Mouse (Mus musculus) ES-Bruce4 (cell line): ENCODE data around the gene Golga4. TPM values are rescaled to one million over a fixed set of nuclear protein-coding genes. Genes with fewer than 3 reads are reported as not detected.

Source experiments
- H3K27ac ChIP-seq: 2 replicates; pipeline ENCODE4 v1.5.1; 2012; ENCODE audit warnings: low read length, inconsistent platforms; ENCODE audit not compliant: insufficient read depth
- H3K27me3 ChIP-seq: 2 replicates; pipeline ENCODE4 v1.6.1; 2012; ENCODE audit warnings: mild to moderate bottlenecking, low read length, inconsistent platforms; ENCODE audit not compliant: control insufficient read depth, poor library complexity, insufficient read depth, severe bottlenecking
- H3K36me3 ChIP-seq: 2 replicates; pipeline ENCODE4 v1.6.1; 2012; ENCODE audit warnings: inconsistent platforms, mild to moderate bottlenecking, low read length, moderate library complexity; ENCODE audit not compliant: control insufficient read depth, poor library complexity, insufficient read depth, severe bottlenecking
- H3K4me1 ChIP-seq: one replicate; pipeline ENCODE4 v1.8.1; 2011; ENCODE audit warnings: low read length; ENCODE audit not compliant: control insufficient read depth, insufficient read depth
- H3K4me3 ChIP-seq: 2 replicates; pipeline ENCODE4 v1.5.1; 2011; ENCODE audit warnings: low read depth, mild to moderate bottlenecking, low read length
- H3K9ac ChIP-seq: 2 replicates; pipeline ENCODE4 v1.6.1; 2012; ENCODE audit warnings: low read depth, mild to moderate bottlenecking, inconsistent platforms; ENCODE audit not compliant: poor library complexity, severe bottlenecking
- H3K9me3 ChIP-seq: replicated peaks from 2 replicates; pipeline ENCODE4 v1.6.1; 2012; ENCODE audit warnings: mild to moderate bottlenecking, low read length, inconsistent platforms; ENCODE audit not compliant: control insufficient read depth, poor library complexity, insufficient read depth, severe bottlenecking
- CTCF ChIP-seq: IDR thresholded peaks from one replicate; pipeline ENCODE4 v1.8.1; 2011; ENCODE audit warnings: low read depth, low read length
- EP300 ChIP-seq: IDR thresholded peaks from 2 replicates; pipeline ENCODE4 v1.6.1; 2011; ENCODE audit warnings: low read depth, low read length; ENCODE audit not compliant: insufficient read depth
- POLR2A ChIP-seq: IDR thresholded peaks from one replicate; pipeline ENCODE4 v1.8.1; 2011; ENCODE audit warnings: low read length; ENCODE audit not compliant: insufficient read depth
- polyA plus RNA-seq: library from polyadenylated mRNA; stranded (reverse); fragments of >200 nt; gene quantifications from 2 replicates; pipeline ENCODE4 v1.2.4, GENCODE M21; 2011; ENCODE audit warnings: low read depth; ENCODE audit not compliant: missing spikeins, insufficient read depth, insufficient read length

Golga4 gene
- polyA plus RNA-seq, 1 experiment, result 132 TPM

DNA sequence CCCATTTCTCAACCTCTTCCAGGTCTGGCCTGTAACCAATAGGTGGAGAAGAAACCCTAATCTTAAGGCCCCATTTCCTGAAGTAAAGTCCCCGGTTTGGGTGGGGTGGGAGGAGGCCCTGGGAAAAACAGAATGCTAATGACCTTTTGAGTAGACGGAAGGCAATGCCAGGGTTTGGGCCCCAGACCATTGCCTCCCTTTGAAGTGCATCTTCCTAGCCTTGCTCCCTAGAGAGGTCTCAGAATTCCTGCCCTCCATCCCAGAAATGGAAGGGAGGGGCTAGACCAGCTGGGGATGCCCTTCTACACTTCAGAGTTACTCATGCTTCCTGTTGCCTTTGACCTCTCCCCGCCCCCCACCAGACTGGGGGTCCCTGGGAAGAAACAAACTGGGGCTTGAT, 34.8 kb upstream of the Golga4 start:
- Histone ChIP-seq H3K4me1 (peaks cover 1% of the 10 kb centered on the region), H3K9ac (no peak overlapping the region), H3K4me3 (no peak overlapping the region), H3K9me3 (no peaks in the 10 kb centered on the region), H3K27me3 (peaks cover 7% of the 10 kb centered on the region), H3K27ac (no peak overlapping the region), H3K36me3 (no peaks in the 10 kb centered on the region)
- TF ChIP-seq POLR2A (no peak), CTCF (no peak), EP300 (no peak)

DNA sequence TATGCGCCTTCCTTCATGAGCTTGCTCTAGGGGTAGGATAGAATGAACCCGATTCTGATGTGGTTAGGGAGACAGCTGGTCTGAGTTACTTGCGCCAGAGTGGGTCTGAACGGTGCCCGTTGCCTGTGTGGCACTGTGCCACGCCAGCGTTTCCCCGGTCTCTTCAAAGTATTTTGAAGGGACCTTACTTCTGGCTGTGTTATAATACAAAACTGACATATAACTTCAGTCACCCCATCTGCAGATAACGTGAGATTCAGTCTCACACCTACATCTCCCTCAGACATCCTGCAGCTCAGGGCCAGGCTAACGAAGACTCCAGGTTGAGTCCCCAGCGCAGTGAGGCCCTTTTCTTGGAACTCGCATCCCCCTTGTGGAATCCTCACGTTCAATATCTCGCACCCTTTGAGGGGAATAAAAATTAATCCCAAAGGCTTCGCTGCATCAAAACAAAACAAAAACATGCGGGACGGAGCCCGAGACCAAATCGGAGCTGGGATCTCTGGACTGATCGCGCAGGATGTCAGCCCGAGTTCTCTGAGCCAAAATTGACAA, 29.8 kb upstream of the Golga4 start:
- Histone ChIP-seq H3K4me3 (peak overlapping the region; percentile 43; the same call in 1 of the 2 replicates), H3K9ac (no peak overlapping the region), H3K4me1 (no peaks in the 10 kb centered on the region), H3K27ac (no peak overlapping the region), H3K27me3 (peaks cover 30% of the 10 kb centered on the region), H3K9me3 (no peaks in the 10 kb centered on the region), H3K36me3 (no peaks in the 10 kb centered on the region)
- TF ChIP-seq POLR2A, result no peak

DNA sequence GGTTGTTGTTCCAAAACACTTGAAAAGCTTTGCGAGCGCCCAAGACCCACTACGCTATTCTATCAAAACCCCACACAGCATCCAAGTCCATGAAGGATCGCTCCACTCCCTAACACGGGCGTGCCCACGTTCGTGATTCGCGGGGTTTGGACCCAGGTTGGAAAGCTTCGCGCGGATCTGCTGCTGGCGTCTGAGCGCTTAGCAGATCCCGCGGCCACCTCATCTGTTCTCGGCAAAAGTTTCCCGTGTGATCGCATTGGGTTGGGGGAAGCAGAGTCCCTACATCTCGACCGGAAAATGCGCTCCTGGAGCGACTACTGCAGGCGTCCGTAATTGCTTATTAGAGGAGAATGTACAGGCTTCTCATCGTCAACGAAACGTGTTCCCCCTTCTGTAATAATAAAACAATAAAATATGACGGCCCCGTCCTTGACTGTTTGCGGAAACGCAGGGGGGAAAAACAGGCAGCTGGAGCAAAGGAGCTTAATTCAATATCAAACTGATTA, 29.2 kb upstream of the Golga4 start:
- peaks cover 31% of the 10 kb centered on the region for H3K27me3 ChIP-seq
- no peaks in the 10 kb centered on the region for H3K9me3 ChIP-seq
- H3K36me3 ChIP-seq, result no peaks in the 10 kb centered on the region
- H3K9ac ChIP-seq, result no peak overlapping the region
- H3K4me1 ChIP-seq, result peaks cover under 1% of the 10 kb centered on the region
- H3K4me3 ChIP-seq, result peak overlapping the region; percentile 43
- no peak overlapping the region for H3K27ac ChIP-seq
- TF ChIP-seq CTCF (no peak), POLR2A (no peak), EP300 (no peak)

DNA sequence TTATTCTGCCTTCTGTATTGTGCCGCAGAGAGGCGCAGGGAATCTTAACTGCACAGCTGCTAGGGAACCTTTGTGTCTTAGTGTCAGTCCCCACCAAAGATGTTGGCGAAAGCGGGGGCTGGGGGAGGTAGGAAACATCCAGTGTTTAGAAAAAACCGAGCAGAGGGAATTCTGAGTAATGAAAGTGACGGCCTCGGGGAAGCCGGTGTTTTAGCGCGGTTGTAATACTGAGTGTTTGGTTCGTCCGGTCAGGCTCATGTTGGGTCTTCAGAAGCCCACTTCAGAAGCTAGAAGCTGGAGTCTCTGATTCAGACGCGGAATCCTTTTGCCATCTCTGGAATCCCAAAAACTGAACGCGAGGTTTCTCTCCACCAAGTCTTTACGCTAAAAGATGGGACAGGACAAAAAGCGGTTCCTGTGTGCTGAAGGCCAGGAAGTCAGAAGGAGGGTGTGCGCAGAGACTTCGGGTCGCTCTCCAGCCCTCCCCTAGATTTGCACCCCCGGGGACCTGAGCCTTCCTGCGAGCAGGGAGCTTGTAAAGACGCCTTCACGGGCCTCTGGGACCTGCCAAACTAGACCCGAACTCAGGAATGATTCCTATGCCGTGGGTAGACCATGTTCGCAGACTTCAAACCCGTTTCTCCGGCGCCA, 28.7 kb upstream of the Golga4 start:
- peaks cover 32% of the 10 kb centered on the region for H3K27me3 ChIP-seq
- no peak overlapping the region for H3K27ac ChIP-seq
- no peak overlapping the region for H3K9ac ChIP-seq
- no peaks in the 10 kb centered on the region for H3K36me3 ChIP-seq
- TF ChIP-seq EP300 (no peak), POLR2A (no peak), CTCF (no peak)
- H3K9me3 ChIP-seq, result no peaks in the 10 kb centered on the region
- H3K4me3 ChIP-seq, result peak overlapping the region; percentile 42
- H3K4me1 ChIP-seq, result peaks cover 2% of the 10 kb centered on the region

DNA sequence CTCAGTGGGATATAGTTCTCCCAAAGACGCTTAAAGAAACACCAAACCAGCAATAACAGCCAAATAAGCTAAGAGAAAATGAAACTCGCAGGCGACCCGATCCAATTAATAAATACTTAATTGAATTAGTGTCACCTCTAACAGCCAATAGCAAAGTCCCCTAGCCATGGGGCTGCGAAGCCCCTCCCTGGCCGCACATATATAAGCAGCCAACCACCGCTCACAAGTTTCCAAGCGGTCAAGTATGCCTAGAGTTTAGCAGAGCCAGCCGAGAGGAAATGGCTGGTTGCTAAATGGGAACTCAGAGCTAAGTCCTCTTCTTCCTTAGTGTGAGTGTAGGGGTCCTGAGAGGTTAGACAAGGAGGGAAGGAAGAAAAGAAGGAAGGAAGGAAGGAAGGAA, 28.1 kb upstream of the Golga4 start, which contains the start of gene Eomes:
Gene Eomes, plus strand, starts transcription at position 252 of the 400 bp plus-strand sequence.
- no peak for TF ChIP-seq CTCF
- TF ChIP-seq POLR2A, result no peak
- TF ChIP-seq EP300, result no peak
- H3K27ac ChIP-seq, result no peak within 1 kb of the TSS
- no peaks in the 10 kb centered on the region for H3K36me3 ChIP-seq
- peaks cover 32% of the 10 kb centered on the region for H3K27me3 ChIP-seq
- H3K9me3 ChIP-seq, result no peaks in the 10 kb centered on the region
- H3K4me3 ChIP-seq, result peak within 1 kb of the TSS; percentile 88
- H3K9ac ChIP-seq, result peak within 1 kb of the TSS; percentile 73
- peaks cover 2% of the 10 kb centered on the region for H3K4me1 ChIP-seq

DNA sequence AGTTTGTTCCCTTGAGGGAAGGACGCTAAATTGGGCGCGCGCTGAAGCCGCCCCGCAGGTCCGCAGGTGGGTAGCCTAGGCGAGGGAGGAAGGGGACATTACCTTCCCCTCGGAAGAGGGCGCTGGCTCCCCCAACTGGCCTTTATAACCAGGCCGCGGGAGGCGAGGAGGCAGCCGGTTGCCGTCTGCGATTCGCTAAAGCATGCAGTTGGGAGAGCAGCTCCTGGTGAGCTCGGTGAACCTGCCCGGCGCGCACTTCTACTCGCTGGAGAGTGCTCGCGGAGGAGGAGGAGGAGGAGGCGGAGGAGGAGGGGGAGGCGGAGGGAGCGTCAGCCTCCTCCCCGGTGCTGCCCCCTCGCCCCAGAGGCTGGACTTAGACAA, 27.6 kb upstream of the Golga4 start:
- Histone ChIP-seq H3K27me3 (peaks cover 32% of the 10 kb centered on the region), H3K9me3 (no peaks in the 10 kb centered on the region), H3K27ac (no peak overlapping the region), H3K9ac (peak overlapping the region; percentile 73), H3K36me3 (no peaks in the 10 kb centered on the region), H3K4me1 (peaks cover 2% of the 10 kb centered on the region), H3K4me3 (peak overlapping the region; percentile 88)
- TF ChIP-seq CTCF, result peak; percentile 61
- TF ChIP-seq EP300, result 0 out of 2 replicates have a peak, but pooled peaks have one; percentile 11
- no peak for TF ChIP-seq POLR2A
